Mouse (Mus musculus) hindbrain, embryonic 14.5 days (tissue): ENCODE data around the gene H2al1o. TPM values are rescaled to one million over a fixed set of nuclear protein-coding genes. Genes with fewer than 3 reads are reported as not detected.
"Not testable (repeated sequence)": the region's sequence is repeated elsewhere in the genome, so short reads cannot be mapped to it uniquely, and the experiment has no call there.

Experiments used
- ATAC-seq: fragments of 200-750 bp; cut with Nextera tagmentation; 2 replicates; pipeline ENCODE4 v1.8.0; 2017; ENCODE audit warnings: moderate number of reproducible peaks, mild to moderate bottlenecking, moderate TSS enrichment, moderate library complexity; ENCODE audit not compliant: low FRiP score
- DNase-seq: peaks from one replicate; pipeline ENCODE4 v3.0.0-alpha.2; 2015; ENCODE audit warnings: low spot score
- H3K27ac ChIP-seq: fragments of 300-500 bp; sonication (generic); 2 replicates; pipeline ENCODE4 v1.5.1; 2014; ENCODE audit warnings: mild to moderate bottlenecking, moderate library complexity
- H3K27me3 ChIP-seq: fragments of 300-500 bp; sonication (generic); 2 replicates; pipeline ENCODE4 v1.6.1; 2014; ENCODE audit warnings: mild to moderate bottlenecking, low read length, mixed read lengths; ENCODE audit not compliant: control insufficient read depth, insufficient read depth
- H3K36me3 ChIP-seq: fragments of 300-500 bp; sonication (generic); replicated peaks from 2 replicates; pipeline ENCODE4 v1.6.1; 2014; ENCODE audit not compliant: control insufficient read depth, insufficient read depth
- H3K4me1 ChIP-seq: fragments of 300-500 bp; sonication (generic); replicated peaks from 2 replicates; pipeline ENCODE4 v1.6.1; 2014; ENCODE audit warnings: antibody characterized with exemption, low read length, mixed read lengths; ENCODE audit not compliant: control insufficient read depth, insufficient read depth
- H3K4me2 ChIP-seq: fragments of 300-500 bp; sonication (generic); replicated peaks from 2 replicates; pipeline ENCODE4 v1.6.1; 2014; ENCODE audit warnings: mild to moderate bottlenecking, moderate library complexity
- H3K4me3 ChIP-seq: fragments of 300-500 bp; sonication (generic); replicated peaks from 2 replicates; pipeline ENCODE4 v1.5.1; 2014; ENCODE audit warnings: mild to moderate bottlenecking, low read length
- H3K9ac ChIP-seq: fragments of 300-500 bp; sonication (generic); 2 replicates; pipeline ENCODE4 v1.6.1; 2014
- H3K9me3 ChIP-seq: fragments of 300-500 bp; sonication (generic); 2 replicates; pipeline ENCODE4 v1.6.1; 2016; ENCODE audit warnings: low read length; ENCODE audit not compliant: control insufficient read depth
- WGBS: fragments of 180-500 bp; shearing (Covaris S2); extraction: QIAGEN DNeasy Blood & Tissue Kit; methylation state at CpG from one replicate; pipeline ENCODE4 v1.1.7; 2014; 5-methylcytosine and 5-hydroxymethylcytosine counted together
- polyA plus RNA-seq: library from polyadenylated mRNA; unstranded; fragments of >200 nt; fragmentation: Nextera tagmentation; extraction: Ambion mirVana; gene quantifications from 2 replicates; pipeline ENCODE4 v1.2.1, GENCODE M21; 2014

H2al1o gene
- not detected in 2 replicates for polyA plus RNA-seq

DNA sequence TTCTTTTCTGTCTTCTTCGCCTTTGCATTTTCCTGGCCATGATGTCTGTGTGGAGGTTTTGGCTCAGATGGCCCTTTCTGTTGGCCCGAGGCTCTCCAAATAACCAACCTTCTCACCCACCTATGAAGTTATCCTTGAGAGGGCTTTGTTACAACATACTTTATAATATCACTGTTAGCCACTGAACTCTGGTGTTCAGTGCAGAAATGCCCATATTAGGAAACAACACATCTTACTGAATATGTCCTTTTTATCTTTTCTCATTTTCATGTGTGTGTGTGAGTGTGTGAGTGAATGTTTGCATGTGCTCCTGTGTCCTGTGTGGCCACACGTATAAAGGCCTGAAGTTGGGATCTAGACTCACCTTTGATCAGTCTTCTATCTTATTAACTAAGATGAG is at the start of gene H2al1o:
H2al1o (minus strand) TSS at position 101 of the 400 bp plus-strand sequence.
- H3K4me1 ChIP-seq, DNase-seq, H3K4me3 ChIP-seq, H3K9ac ChIP-seq, H3K9me3 ChIP-seq, ATAC-seq, H3K27ac ChIP-seq, H3K36me3 ChIP-seq, H3K27me3 ChIP-seq, H3K4me2 ChIP-seq: not testable (repeated sequence)
- 95% methylated on average over 3 of the region's 3 CpGs for WGBS

DNA sequence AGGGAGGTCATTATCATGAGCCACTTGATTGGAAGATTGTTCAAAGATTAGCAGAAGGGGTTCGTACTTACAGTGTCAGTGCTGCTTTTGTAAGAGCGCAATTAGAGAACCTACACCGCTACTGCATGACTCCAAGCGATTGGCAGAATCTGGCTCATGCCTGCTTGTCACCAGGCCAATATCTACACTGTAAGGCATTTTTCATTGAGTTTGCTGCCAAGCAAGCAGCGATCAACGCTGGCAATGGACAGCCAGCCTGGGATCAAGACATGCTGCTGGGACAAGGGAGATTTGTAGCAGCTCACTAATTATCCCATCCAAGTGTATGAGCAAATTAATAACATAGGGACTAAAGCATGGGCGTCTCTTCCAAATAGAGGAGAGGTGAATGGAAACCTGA is 25.8 kb upstream of the H2al1o start:
- not testable (repeated sequence) for H3K9me3 ChIP-seq, ATAC-seq, H3K9ac ChIP-seq, H3K4me1 ChIP-seq, H3K27ac ChIP-seq, DNase-seq, H3K4me3 ChIP-seq, H3K4me2 ChIP-seq, H3K27me3 ChIP-seq, H3K36me3 ChIP-seq
- 92% methylated on average over 7 of the region's 7 CpGs for WGBS

- Histone ChIP-seq H3K4me3 (no peak overlapping the region), H3K36me3 (no peaks in the 10 kb centered on the region), H3K9me3 (no peaks in the 10 kb centered on the region), H3K27me3 (no peaks in the 10 kb centered on the region), H3K4me1 (no peaks in the 10 kb centered on the region), H3K9ac (no peak overlapping the region), H3K4me2 (no peak overlapping the region), H3K27ac (no peak overlapping the region)
- ATAC-seq (no peak), DNase-seq (no peak)
- WGBS = 95% methylated on average over 3 of the region's 3 CpGs
These were observed 35.3 kb downstream of the H2al1o start for GRCm38 (mm10) chrX:9536881-9537280.

Other genes starting within 250 kb of the H2al1o start
- gene H2al1k, start 221.8 kb downstream of the H2al1o start, polyA plus RNA-seq = not detected in 2 replicates
- 0.62 and 0.86 TPM in 2 replicates for gene Cybb, start 84.6 kb downstream of the H2al1o start, polyA plus RNA-seq
- gene Dynlt3, start 90.6 kb upstream of the H2al1o start, polyA plus RNA-seq = 45.8 and 54.7 TPM in 2 replicates